Mouse (Mus musculus) neural tube, embryonic 14.5 days (tissue): Measurements from ENCODE around the gene Olfr1241. TPM values are rescaled to one million over a fixed set of nuclear protein-coding genes. Genes with fewer than 3 reads are reported as not detected.

Experiments
- ATAC-seq: fragments of 200-750 bp; cut with Nextera tagmentation; 2 replicates; pipeline ENCODE4 v1.8.0; 2017; ENCODE audit warnings: low read depth, mild to moderate bottlenecking, moderate TSS enrichment, moderate library complexity
- H3K27ac ChIP-seq: fragments of 300-500 bp; sonication (generic); 2 replicates; pipeline ENCODE4 v1.5.1; 2014; ENCODE audit warnings: low read depth, mild to moderate bottlenecking, control low read depth, low read length, moderate library complexity, mixed read lengths
- H3K27me3 ChIP-seq: fragments of 300-500 bp; sonication (generic); 2 replicates; pipeline ENCODE4 v1.6.1; 2014; ENCODE audit warnings: low read length; ENCODE audit not compliant: control insufficient read depth, insufficient read depth
- H3K36me3 ChIP-seq: fragments of 300-500 bp; sonication (generic); 2 replicates; pipeline ENCODE4 v1.6.1; 2014; ENCODE audit warnings: low read length, mixed read lengths; ENCODE audit not compliant: control insufficient read depth, insufficient read depth
- H3K4me1 ChIP-seq: fragments of 300-500 bp; sonication (generic); 2 replicates; pipeline ENCODE4 v1.6.1; 2014; ENCODE audit warnings: low read length; ENCODE audit not compliant: control insufficient read depth, insufficient read depth
- H3K4me2 ChIP-seq: fragments of 300-500 bp; sonication (generic); 2 replicates; pipeline ENCODE4 v1.6.1; 2014; ENCODE audit warnings: mild to moderate bottlenecking, low read depth, low read length, control low read depth
- H3K4me3 ChIP-seq: fragments of 300-500 bp; sonication (generic); 2 replicates; pipeline ENCODE4 v1.5.1; 2014; ENCODE audit warnings: low read depth, low read length, control low read depth, mixed read lengths
- H3K9ac ChIP-seq: fragments of 300-500 bp; sonication (generic); replicated peaks from 2 replicates; pipeline ENCODE4 v1.6.1; 2014; ENCODE audit warnings: low read depth, mild to moderate bottlenecking, control low read depth, low read length, mixed read lengths
- H3K9me3 ChIP-seq: fragments of 300-500 bp; sonication (generic); 2 replicates; pipeline ENCODE4 v1.6.1; 2016; ENCODE audit warnings: low read length; ENCODE audit not compliant: control insufficient read depth
- WGBS: fragments of 180-500 bp; shearing (Covaris S2); extraction: QIAGEN DNeasy Blood & Tissue Kit; methylation state at CpG from one replicate; pipeline ENCODE4 v1.1.7; 2014; 5-methylcytosine and 5-hydroxymethylcytosine counted together
- polyA plus RNA-seq: library from polyadenylated mRNA; unstranded; fragments of >200 nt; fragmentation: Nextera tagmentation; extraction: Ambion mirVana; gene quantifications from 2 replicates; pipeline ENCODE4 v1.2.1, GENCODE M21; 2014

Olfr1241 gene
- polyA plus RNA-seq, result not detected in 2 replicates

DNA sequence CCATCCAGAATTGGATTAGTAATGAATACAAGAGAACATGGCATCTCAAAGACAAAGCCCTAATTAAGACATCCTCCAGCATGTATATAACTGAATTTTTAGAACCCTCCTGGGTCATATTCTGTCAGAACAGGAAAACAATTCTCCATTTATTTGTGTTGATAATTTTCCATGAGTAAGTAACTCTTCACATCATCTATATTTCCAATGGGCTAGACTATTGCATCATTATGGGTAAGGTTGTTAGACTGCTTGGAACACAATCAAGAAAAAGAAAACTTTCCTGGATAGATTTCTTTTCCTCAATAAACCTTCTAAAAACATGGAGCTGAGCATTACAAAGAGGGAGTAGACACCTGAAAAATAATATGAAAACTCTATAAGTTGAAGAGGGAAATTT lies at the start of gene Olfr1241:
Gene Olfr1241, minus strand, starts transcription at position 101 of the 400 bp plus-strand sequence.
- Histone ChIP-seq H3K9ac (no peak within 1 kb of the TSS), H3K4me1 (no peaks in the 10 kb centered on the region), H3K4me2 (no peak within 1 kb of the TSS), H3K27ac (no peak within 1 kb of the TSS), H3K9me3 (no peaks in the 10 kb centered on the region), H3K4me3 (no peak within 1 kb of the TSS), H3K27me3 (no peaks in the 10 kb centered on the region), H3K36me3 (no peaks in the 10 kb centered on the region)
- no peak for ATAC-seq

DNA sequence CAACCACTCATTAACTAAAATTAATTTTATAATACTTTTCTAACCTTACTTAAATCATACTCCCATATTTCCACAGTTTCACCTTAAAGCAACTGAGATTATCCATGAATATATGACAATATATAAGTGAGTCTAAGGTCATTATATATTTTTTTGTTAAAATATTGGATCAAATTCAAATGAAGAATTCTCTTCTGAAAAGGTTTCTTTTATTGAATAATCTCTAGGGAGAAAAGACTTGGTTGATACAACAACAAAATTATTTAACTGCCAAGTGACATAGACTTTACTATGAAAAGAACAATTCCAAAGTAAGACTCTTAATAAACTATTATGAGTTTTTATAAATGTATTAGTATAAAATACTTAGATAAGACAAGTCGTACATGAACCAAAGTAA lies 44.5 kb upstream of the Olfr1241 start, which contains the start of gene Olfr1243:
Gene Olfr1243, minus strand, starts transcription at position 101 of the 400 bp plus-strand sequence.
- no peaks in the 10 kb centered on the region for H3K4me1 ChIP-seq
- H3K27me3 ChIP-seq, result no peaks in the 10 kb centered on the region
- H3K4me2 ChIP-seq, result no peak within 1 kb of the TSS
- WGBS, result 93% methylated on average over 1 of the region's 1 CpGs
- no peak within 1 kb of the TSS for H3K4me3 ChIP-seq
- H3K27ac ChIP-seq, result no peak within 1 kb of the TSS
- no peak within 1 kb of the TSS for H3K9ac ChIP-seq
- no peaks in the 10 kb centered on the region for H3K36me3 ChIP-seq
- H3K9me3 ChIP-seq, result no peaks in the 10 kb centered on the region
- ATAC-seq, result no peak

DNA sequence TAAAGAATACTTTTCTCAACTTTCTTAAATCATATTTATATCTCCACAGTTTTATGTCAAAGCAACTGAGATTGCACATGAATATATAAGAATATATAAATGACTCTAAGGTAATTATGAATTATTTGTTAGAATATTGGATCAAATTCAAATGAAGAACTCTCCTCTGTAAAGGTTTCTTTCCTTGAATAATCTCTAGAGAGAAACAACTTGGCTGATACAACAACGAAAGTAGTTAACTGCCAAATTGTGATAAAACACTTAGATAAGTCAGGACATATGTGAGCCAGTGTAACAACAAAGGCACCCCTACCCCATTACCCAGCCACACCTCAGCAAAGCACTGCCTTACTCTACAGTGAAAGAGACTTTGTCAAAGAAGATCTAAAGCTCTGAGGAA lies 11.3 kb upstream of the Olfr1241 start, which contains the start of gene Olfr1242:
Gene Olfr1242, minus strand, starts transcription at position 101 of the 400 bp plus-strand sequence.
- H3K4me3 ChIP-seq, result no peak within 1 kb of the TSS
- no peak within 1 kb of the TSS for H3K9ac ChIP-seq
- H3K4me2 ChIP-seq, result no peak within 1 kb of the TSS
- no peak within 1 kb of the TSS for H3K27ac ChIP-seq
- no peak for ATAC-seq
- no peaks in the 10 kb centered on the region for H3K27me3 ChIP-seq
- WGBS, result 93% methylated on average over 1 of the region's 1 CpGs
- no peaks in the 10 kb centered on the region for H3K36me3 ChIP-seq
- H3K9me3 ChIP-seq, result no peaks in the 10 kb centered on the region
- H3K4me1 ChIP-seq, result no peaks in the 10 kb centered on the region

- H3K9ac ChIP-seq, result no peak within 1 kb of the TSS
- H3K4me3 ChIP-seq, result no peak within 1 kb of the TSS
- H3K27me3 ChIP-seq, result no peaks in the 10 kb centered on the region
- ATAC-seq, result no peak
- no peaks in the 10 kb centered on the region for H3K4me1 ChIP-seq
- WGBS, result 88% methylated on average over 3 of the region's 3 CpGs
- H3K36me3 ChIP-seq, result no peaks in the 10 kb centered on the region
- H3K27ac ChIP-seq, result no peak within 1 kb of the TSS
- no peak within 1 kb of the TSS for H3K4me2 ChIP-seq
- no peaks in the 10 kb centered on the region for H3K9me3 ChIP-seq
Measured at GRCm38 (mm10) chr2:89442900-89443299, 44.0 kb downstream of the Olfr1241 start, which contains the start of gene Olfr1240. Gene Olfr1240, minus strand, starts transcription at chr2:89443000.

Other genes starting within 250 kb of the Olfr1241 start
- gene Olfr1228, start 233.1 kb downstream of the Olfr1241 start, polyA plus RNA-seq, result not detected in 2 replicates
- not detected in 2 replicates for gene Olfr1229, start 199.1 kb downstream of the Olfr1241 start, polyA plus RNA-seq
- not detected in 2 replicates for gene Olfr1230, start 189.9 kb downstream of the Olfr1241 start, polyA plus RNA-seq
- not detected in 2 replicates for gene Olfr1231, start 180.1 kb downstream of the Olfr1241 start, polyA plus RNA-seq
- not detected in 2 replicates for gene Olfr1232, start 157.5 kb downstream of the Olfr1241 start, polyA plus RNA-seq
- not detected in 2 replicates for gene Olfr1233, start 144.7 kb downstream of the Olfr1241 start, polyA plus RNA-seq
- gene Olfr1234, start 122.3 kb downstream of the Olfr1241 start, polyA plus RNA-seq, result not detected in 2 replicates
- gene Olfr1238, start 77.5 kb downstream of the Olfr1241 start, polyA plus RNA-seq, result not detected in 2 replicates
- not detected in 2 replicates for gene Olfr1239, start 66.7 kb downstream of the Olfr1241 start, polyA plus RNA-seq
- gene Olfr1240, start 44.1 kb downstream of the Olfr1241 start, polyA plus RNA-seq, result not detected in 2 replicates
- gene Olfr1242, start 11.2 kb upstream of the Olfr1241 start, polyA plus RNA-seq, result not detected in 2 replicates
- not detected in 2 replicates for gene Olfr1243, start 44.4 kb upstream of the Olfr1241 start, polyA plus RNA-seq
- gene Olfr1245, start 91.3 kb upstream of the Olfr1241 start, polyA plus RNA-seq, result not detected in 2 replicates
- not detected in 2 replicates for gene Olfr1246, start 106.0 kb upstream of the Olfr1241 start, polyA plus RNA-seq
- gene Olfr1247, start 127.0 kb upstream of the Olfr1241 start, polyA plus RNA-seq, result not detected in 2 replicates
- not detected in 2 replicates for gene Olfr1248, start 131.1 kb upstream of the Olfr1241 start, polyA plus RNA-seq
- gene Olfr1249, start 147.9 kb upstream of the Olfr1241 start, polyA plus RNA-seq, result not detected in 2 replicates
- not detected in 2 replicates for gene Olfr1250, start 174.3 kb upstream of the Olfr1241 start, polyA plus RNA-seq
- gene Olfr1251, start 184.8 kb upstream of the Olfr1241 start, polyA plus RNA-seq, result not detected in 2 replicates
- gene Olfr1252, start 237.9 kb upstream of the Olfr1241 start, polyA plus RNA-seq, result not detected in 2 replicates